Mouse (Mus musculus): Measurements from ENCODE around the gene Poc5. TPM values are rescaled to one million over a fixed set of nuclear protein-coding genes. Genes with fewer than 3 reads are reported as not detected.

Gene Poc5
- polyA plus RNA-seq, 1 experiment from 2014 or later, result 19.5 TPM

- no peak for ATAC-seq (ENCODE audit: low FRiP score, low read depth)
- WGBS, result 85% methylated on average over 4 of the region's 4 CpGs
- H3K9me3 ChIP-seq, result no peaks in the 10 kb centered on the region
- no peak overlapping the region for H3K27ac ChIP-seq (replicated peaks)
- H3K36me3 ChIP-seq, result no peaks in the 10 kb centered on the region
- no peaks in the 10 kb centered on the region for H3K27me3 ChIP-seq
- no peak overlapping the region for H3K4me2 ChIP-seq
- H3K9ac ChIP-seq, result no peak overlapping the region
- no peaks in the 10 kb centered on the region for H3K4me1 ChIP-seq (replicated peaks)
- no peak overlapping the region for H3K4me3 ChIP-seq
These were observed 70.5 kb downstream of the Poc5 start for GRCm38 (mm10) chr13:96458606-96459005.

DNA sequence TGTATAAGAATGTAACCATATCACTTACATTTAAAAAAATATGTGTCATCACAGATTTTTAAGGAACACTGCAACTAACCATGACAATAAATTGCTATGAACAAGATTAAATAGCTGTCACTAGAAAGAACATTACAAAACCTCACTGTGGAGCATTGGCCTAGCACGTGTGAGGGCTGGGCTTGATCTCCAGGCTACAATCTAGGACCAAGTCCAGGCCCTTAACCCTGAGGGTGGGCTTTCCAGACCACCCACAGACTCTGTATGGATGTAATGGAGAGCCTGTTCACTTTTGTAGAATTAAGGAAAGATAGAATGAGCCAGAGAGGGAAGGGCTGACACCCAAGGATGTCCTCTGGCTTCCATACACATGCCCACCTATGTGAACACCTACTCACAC, 74.5 kb downstream of the Poc5 start:
- H3K4me2 ChIP-seq, result no peak overlapping the region
- H3K4me1 ChIP-seq (replicated peaks), result no peaks in the 10 kb centered on the region
- H3K9me3 ChIP-seq, result no peaks in the 10 kb centered on the region
- no peaks in the 10 kb centered on the region for H3K36me3 ChIP-seq
- H3K27ac ChIP-seq (replicated peaks), result no peak overlapping the region
- H3K27me3 ChIP-seq, result no peaks in the 10 kb centered on the region
- no peak for ATAC-seq (ENCODE audit: low FRiP score, low read depth)
- 85% methylated on average over 1 of the region's 1 CpGs for WGBS
- no peak overlapping the region for H3K9ac ChIP-seq
- no peak overlapping the region for H3K4me3 ChIP-seq

DNA sequence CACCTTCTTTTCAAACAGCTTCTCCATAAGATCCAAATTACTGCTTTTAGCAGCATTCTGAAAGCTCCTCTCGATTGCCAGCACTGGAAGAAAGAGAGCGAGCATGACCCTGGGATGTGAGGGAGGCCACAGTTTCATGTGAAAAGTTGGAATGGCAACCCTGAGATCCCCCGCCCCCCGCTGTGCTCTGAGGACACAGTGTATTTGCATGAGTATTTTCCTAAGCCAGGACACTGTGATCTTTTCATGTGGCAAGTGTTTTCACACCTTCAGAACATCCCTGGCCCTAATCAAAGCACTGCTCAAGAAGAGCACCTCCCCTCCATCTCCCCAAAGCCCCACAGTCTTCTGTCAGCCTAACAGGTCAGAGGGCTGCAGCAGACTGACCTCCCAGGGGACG, 77.2 kb downstream of the Poc5 start:
- no peak for ATAC-seq (ENCODE audit: low FRiP score, low read depth)
- no peak overlapping the region for H3K4me3 ChIP-seq
- H3K9me3 ChIP-seq, result no peaks in the 10 kb centered on the region
- H3K36me3 ChIP-seq, result no peaks in the 10 kb centered on the region
- no peak overlapping the region for H3K9ac ChIP-seq
- no peaks in the 10 kb centered on the region for H3K4me1 ChIP-seq (replicated peaks)
- no peak overlapping the region for H3K4me2 ChIP-seq
- no peak overlapping the region for H3K27ac ChIP-seq (replicated peaks)
- WGBS, result 54% methylated on average over 5 of the region's 5 CpGs
- no peaks in the 10 kb centered on the region for H3K27me3 ChIP-seq

Small RNA genes within 50 kb of the gene (microRNA-seq; reads per million reads assigned to microRNA genes)
- gene Gm25213, result not detected

Other genes with a start within 250 kb of the Poc5 start
- not detected in 2 replicates for gene Ankdd1b, start 82.9 kb downstream of the Poc5 start, polyA plus RNA-seq (2015; fragmentation: Nextera tagmentation; extraction: Ambion mirVana)
- gene Gm17622, start 102.4 kb downstream of the Poc5 start, polyA plus RNA-seq (2015; fragmentation: Nextera tagmentation; extraction: Ambion mirVana), result not detected in 2 replicates
- 6.9 TPM in 2 replicates for gene Polk, start 154.3 kb downstream of the Poc5 start, polyA plus RNA-seq (2015; fragmentation: Nextera tagmentation; extraction: Ambion mirVana)
- 8.4 and 9.1 TPM in 2 replicates for gene Col4a3bp, start 154.3 kb downstream of the Poc5 start, polyA plus RNA-seq (2015; fragmentation: Nextera tagmentation; extraction: Ambion mirVana)